Mouse (Mus musculus): Measurements from ENCODE around the gene Hp1bp3.

DNA sequence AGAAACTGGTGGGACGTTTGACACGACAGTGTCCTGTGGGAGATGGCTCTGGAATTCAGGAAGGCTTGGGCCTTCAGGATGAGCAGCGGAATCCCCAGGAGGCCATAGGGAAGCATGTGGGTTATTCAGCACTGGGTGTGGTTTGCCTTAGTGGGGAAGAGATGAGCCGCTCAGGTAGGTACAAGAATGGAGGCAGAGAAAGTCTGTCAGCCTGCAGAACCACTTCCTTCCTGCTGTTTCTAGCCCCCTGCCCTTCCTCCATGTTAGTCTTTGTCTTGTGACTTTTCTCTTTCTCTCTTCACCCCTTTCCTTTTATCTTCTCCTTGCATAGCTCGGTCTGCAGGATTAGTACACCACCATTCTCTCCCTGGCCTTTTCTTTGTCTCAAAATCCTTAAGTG lies 6.3 kb downstream of the Hp1bp3 start:
- no peak for TF ChIP-seq CTCF (IDR thresholded peaks at IDR 0.05; ENCODE audit: extremely low read depth, insufficient read depth, insufficient read length, insufficient replicate concordance)
- TF ChIP-seq POLR2A (IDR thresholded peaks at IDR 0.05; ENCODE audit: low read depth, low read length) = no peak

All from spleen, adult 2 months (tissue).